Mouse (Mus musculus): Measurements from ENCODE around the gene Gtsf2.

- TF ChIP-seq CTCF (IDR thresholded peaks at IDR 0.05; ENCODE audit: borderline replicate concordance, insufficient read depth, low read depth, low read length) (no peak), POLR2A (IDR thresholded peaks at IDR 0.05; ENCODE audit: borderline replicate concordance, insufficient read depth, low read length) (no peak)
These were observed 46.9 kb downstream of the Gtsf2 start for GRCm38 (mm10) chr15:103401361-103401760.

Data from cerebellum, adult 2 months (tissue).